Mouse (Mus musculus): ENCODE results near the gene Prkcb. TPM values are rescaled to one million over a fixed set of nuclear protein-coding genes. Genes with fewer than 3 reads are reported as not detected.

Gene Prkcb
- polyA plus RNA-seq, 1 experiment from 2014 or later: 2.1 TPM

GRCm38 (mm10) chr7:122577571-122577970 is 289.0 kb downstream of the Prkcb start:
- no peak overlapping the region for H3K9ac ChIP-seq (ENCODE audit: low read depth, low read length)
- no peaks in the 10 kb centered on the region for H3K4me1 ChIP-seq (replicated peaks; ENCODE audit: insufficient read depth, low read length)
- no peaks in the 10 kb centered on the region for H3K9me3 ChIP-seq (replicated peaks; ENCODE audit: low read length)
- ATAC-seq (replicated peaks; ENCODE audit: low FRiP score, low read depth) (no peak), DNase-seq (ENCODE audit: low spot score) (no peak)
- TF ChIP-seq CTCF (IDR thresholded peaks at IDR 0.05; ENCODE audit: low read depth): no peak
- no peak overlapping the region for H3K27ac ChIP-seq
- no peaks in the 10 kb centered on the region for H3K27me3 ChIP-seq (ENCODE audit: insufficient read depth, low read length)
- 84% methylated on average over 4 of the region's 4 CpGs for WGBS
- H3K4me2 ChIP-seq (ENCODE audit: low read length): no peak overlapping the region
- H3K4me3 ChIP-seq (replicated peaks; ENCODE audit: low read depth, low read length): no peak overlapping the region
- H3K36me3 ChIP-seq (ENCODE audit: insufficient read depth, low read length): no peaks in the 10 kb centered on the region

- ATAC-seq (replicated peaks; ENCODE audit: low FRiP score, low read depth) (no peak), DNase-seq (ENCODE audit: low spot score) (no peak)
- Histone ChIP-seq H3K9me3 (replicated peaks; ENCODE audit: low read length) (no peaks in the 10 kb centered on the region), H3K4me3 (replicated peaks; ENCODE audit: low read depth, low read length) (no peak overlapping the region), H3K4me2 (ENCODE audit: low read length) (no peak overlapping the region), H3K9ac (ENCODE audit: low read depth, low read length) (no peak overlapping the region), H3K27ac (no peak overlapping the region), H3K36me3 (ENCODE audit: insufficient read depth, low read length) (no peaks in the 10 kb centered on the region), H3K27me3 (ENCODE audit: insufficient read depth, low read length) (no peaks in the 10 kb centered on the region), H3K4me1 (replicated peaks; ENCODE audit: insufficient read depth, low read length) (no peaks in the 10 kb centered on the region)
- 73% methylated on average over 7 of the region's 7 CpGs for WGBS
- TF ChIP-seq CTCF (IDR thresholded peaks at IDR 0.05; ENCODE audit: low read depth): no peak
Measured at GRCm38 (mm10) chr7:122579461-122580157, 291.1 kb downstream of the Prkcb start.

GRCm38 (mm10) chr7:122580158-122580475 is 291.6 kb downstream of the Prkcb start:
- Histone ChIP-seq H3K4me1 (replicated peaks; ENCODE audit: insufficient read depth, low read length) (no peaks in the 10 kb centered on the region), H3K36me3 (ENCODE audit: insufficient read depth, low read length) (no peaks in the 10 kb centered on the region), H3K27me3 (ENCODE audit: insufficient read depth, low read length) (no peaks in the 10 kb centered on the region), H3K27ac (no peak overlapping the region), H3K4me2 (ENCODE audit: low read length) (no peak overlapping the region), H3K9ac (ENCODE audit: low read depth, low read length) (no peak overlapping the region), H3K9me3 (replicated peaks; ENCODE audit: low read length) (no peaks in the 10 kb centered on the region), H3K4me3 (replicated peaks; ENCODE audit: low read depth, low read length) (no peak overlapping the region)
- TF ChIP-seq CTCF (IDR thresholded peaks at IDR 0.05; ENCODE audit: low read depth): no peak
- DNase-seq (ENCODE audit: low spot score) (no peak), ATAC-seq (replicated peaks; ENCODE audit: low FRiP score, low read depth) (no peak)
- WGBS: 87% methylated on average over 1 of the region's 1 CpGs

- no peaks in the 10 kb centered on the region for H3K4me1 ChIP-seq (replicated peaks; ENCODE audit: insufficient read depth, low read length)
- no peak overlapping the region for H3K9ac ChIP-seq (ENCODE audit: low read depth, low read length)
- no peaks in the 10 kb centered on the region for H3K36me3 ChIP-seq (ENCODE audit: insufficient read depth, low read length)
- no peak overlapping the region for H3K4me2 ChIP-seq (ENCODE audit: low read length)
- no peak overlapping the region for H3K27ac ChIP-seq
- ATAC-seq (replicated peaks; ENCODE audit: low FRiP score, low read depth): no peak
- 70% methylated on average over 14 of the region's 14 CpGs for WGBS
- no peak for DNase-seq (ENCODE audit: low spot score)
- no peaks in the 10 kb centered on the region for H3K27me3 ChIP-seq (ENCODE audit: insufficient read depth, low read length)
- TF ChIP-seq CTCF (IDR thresholded peaks at IDR 0.05; ENCODE audit: low read depth): no peak
- H3K4me3 ChIP-seq (replicated peaks; ENCODE audit: low read depth, low read length): no peak overlapping the region
- no peaks in the 10 kb centered on the region for H3K9me3 ChIP-seq (replicated peaks; ENCODE audit: low read length)
Measured at GRCm38 (mm10) chr7:122584421-122585151, 296.0 kb downstream of the Prkcb start.

GRCm38 (mm10) chr7:122595897-122596296 is 307.3 kb downstream of the Prkcb start:
- Histone ChIP-seq H3K9me3 (replicated peaks; ENCODE audit: low read length) (no peaks in the 10 kb centered on the region), H3K4me3 (replicated peaks; ENCODE audit: low read depth, low read length) (no peak overlapping the region), H3K27me3 (ENCODE audit: insufficient read depth, low read length) (no peaks in the 10 kb centered on the region), H3K4me1 (replicated peaks; ENCODE audit: insufficient read depth, low read length) (no peaks in the 10 kb centered on the region), H3K4me2 (ENCODE audit: low read length) (no peak overlapping the region), H3K9ac (ENCODE audit: low read depth, low read length) (no peak overlapping the region), H3K27ac (no peak overlapping the region), H3K36me3 (ENCODE audit: insufficient read depth, low read length) (no peaks in the 10 kb centered on the region)
- TF ChIP-seq CTCF (IDR thresholded peaks at IDR 0.05; ENCODE audit: low read depth): no peak
- no peak for ATAC-seq (replicated peaks; ENCODE audit: low FRiP score, low read depth)
- 52% methylated on average over 10 of the region's 10 CpGs for WGBS
- no peak for DNase-seq (ENCODE audit: low spot score)

GRCm38 (mm10) chr7:122596596-122597170 is 308.1 kb downstream of the Prkcb start:
- H3K4me3 ChIP-seq (replicated peaks; ENCODE audit: low read depth, low read length): no peak overlapping the region
- ATAC-seq (replicated peaks; ENCODE audit: low FRiP score, low read depth): no peak

More at GRCm38 (mm10) chr7:122596596-122597170, 308.1 kb downstream of the Prkcb start:
- Histone ChIP-seq H3K36me3 (ENCODE audit: insufficient read depth, low read length) (no peaks in the 10 kb centered on the region), H3K4me2 (ENCODE audit: low read length) (no peak overlapping the region), H3K9me3 (replicated peaks; ENCODE audit: low read length) (no peaks in the 10 kb centered on the region), H3K27ac (no peak overlapping the region), H3K9ac (ENCODE audit: low read depth, low read length) (no peak overlapping the region), H3K4me1 (replicated peaks; ENCODE audit: insufficient read depth, low read length) (no peaks in the 10 kb centered on the region), H3K27me3 (ENCODE audit: insufficient read depth, low read length) (no peaks in the 10 kb centered on the region)
- 55% methylated on average over 9 of the region's 9 CpGs for WGBS
- TF ChIP-seq CTCF (IDR thresholded peaks at IDR 0.05; ENCODE audit: low read depth): no peak
- no peak for DNase-seq (ENCODE audit: low spot score)
